Mouse (Mus musculus) myocyte (in vitro differentiated cells): ENCODE measurements at regions not wholly inside any gene's neighbourhood (a gene's known extent, or its start where the extent isn't known, plus 50 kb on each side); places are given as distances from the start of the nearest gene placed in this dataset.

Experiments
- CEBPB ChIP-seq: IDR thresholded peaks from 2 replicates; pipeline ENCODE4 v1.6.1; 2011; ENCODE audit warnings: mild to moderate bottlenecking, moderate library complexity; ENCODE audit not compliant: poor library complexity, insufficient read depth, severe bottlenecking
- E2F4 ChIP-seq: IDR thresholded peaks from one replicate; pipeline ENCODE4 v1.6.1; 2011; ENCODE audit warnings: mild to moderate bottlenecking, control low read depth, moderate library complexity; ENCODE audit not compliant: insufficient read depth
- MAX ChIP-seq: IDR thresholded peaks from one replicate; pipeline ENCODE4 v1.6.1; 2011; ENCODE audit warnings: low read depth, mild to moderate bottlenecking, control low read depth
- MYOD1 ChIP-seq, 3 experiments: IDR thresholded peaks; one replicate each; pipeline ENCODE4 v1.6.1; 2011; ENCODE audit warnings: control low read depth in 2 of 3, low read depth in 2 of 3, mild to moderate bottlenecking in 2 of 3, moderate library complexity in 1 of 3; ENCODE audit not compliant: insufficient read length in 2 of 3, control insufficient read depth in 1 of 3
- MYOG ChIP-seq, 3 experiments: IDR thresholded peaks; one replicate each; pipeline ENCODE4 v1.6.1; 2011; ENCODE audit warnings: control low read depth in 2 of 3, low read depth in 2 of 3, mild to moderate bottlenecking in 2 of 3; ENCODE audit not compliant: insufficient read length in 2 of 3, control insufficient read depth in 1 of 3, insufficient read depth in 1 of 3
- POLR2A ChIP-seq: IDR thresholded peaks from one replicate; pipeline ENCODE4 v1.6.1; 2011; ENCODE audit warnings: low read depth, mild to moderate bottlenecking, control low read depth, moderate library complexity; ENCODE audit not compliant: insufficient read length
- POLR2AphosphoS2 ChIP-seq: IDR thresholded peaks from one replicate; pipeline ENCODE4 v1.6.1; 2011; ENCODE audit warnings: low read depth, control low read depth; ENCODE audit not compliant: insufficient read length
- REST ChIP-seq: IDR thresholded peaks from one replicate; pipeline ENCODE4 v1.6.1; 2011; ENCODE audit warnings: mild to moderate bottlenecking, control low read depth, moderate library complexity; ENCODE audit not compliant: insufficient read depth, insufficient read length
- SRF ChIP-seq: IDR thresholded peaks from one replicate; pipeline ENCODE4 v1.6.1; 2011; ENCODE audit warnings: low read depth; ENCODE audit not compliant: control insufficient read depth, insufficient read length
- TCF12 ChIP-seq: IDR thresholded peaks from one replicate; pipeline ENCODE4 v1.6.1; 2011; ENCODE audit warnings: mild to moderate bottlenecking, control low read depth; ENCODE audit not compliant: poor library complexity, insufficient read depth, severe bottlenecking
- TCF3 ChIP-seq: IDR thresholded peaks from one replicate; pipeline ENCODE4 v1.6.1; 2011; ENCODE audit warnings: low read depth, control low read depth; ENCODE audit not compliant: insufficient read length
- USF1 ChIP-seq: IDR thresholded peaks from one replicate; pipeline ENCODE4 v1.6.1; 2011; ENCODE audit warnings: low read depth, mild to moderate bottlenecking, control low read depth, moderate library complexity

GRCm38 (mm10) chr10:56695100-56695499 is 318.0 kb downstream of the Gja1 start:
- TF ChIP-seq MYOD1 (IDR thresholded peaks at IDR 0.05; ENCODE audit: control insufficient read depth in 1 of 3, insufficient read length in 2 of 3, low read depth in 2 of 3): no peak
- TF ChIP-seq TCF12: no peak
- TF ChIP-seq POLR2A: no peak
- no peak for TF ChIP-seq MAX
- no peak for TF ChIP-seq CEBPB
- TF ChIP-seq USF1: no peak
- no peak for TF ChIP-seq POLR2AphosphoS2
- TF ChIP-seq MYOG (IDR thresholded peaks at IDR 0.05; ENCODE audit: control insufficient read depth in 1 of 3, insufficient read depth in 1 of 3, insufficient read length in 2 of 3, low read depth in 2 of 3): no peak
- no peak for TF ChIP-seq SRF
- no peak for TF ChIP-seq E2F4
- TF ChIP-seq TCF3: no peak
- TF ChIP-seq REST: no peak
